Mouse (Mus musculus) C2C12 (cell line): ENCODE measurements around the gene Aqp1.

Experiments used
- CEBPB ChIP-seq: IDR thresholded peaks from one replicate; pipeline ENCODE4 v1.6.1; 2011; ENCODE audit warnings: low read depth, mild to moderate bottlenecking, control low read depth, moderate library complexity
- CTCF ChIP-seq: IDR thresholded peaks from one replicate; pipeline ENCODE4 v1.5.1; 2011; ENCODE audit not compliant: control insufficient read depth, insufficient read depth, insufficient read length
- MAX ChIP-seq: IDR thresholded peaks from one replicate; pipeline ENCODE4 v1.6.1; 2011; ENCODE audit warnings: mild to moderate bottlenecking, control low read depth
- MYOD1 ChIP-seq: IDR thresholded peaks from one replicate; pipeline ENCODE4 v1.6.1; 2011; ENCODE audit warnings: low read depth; ENCODE audit not compliant: control insufficient read depth, insufficient read length

DNA sequence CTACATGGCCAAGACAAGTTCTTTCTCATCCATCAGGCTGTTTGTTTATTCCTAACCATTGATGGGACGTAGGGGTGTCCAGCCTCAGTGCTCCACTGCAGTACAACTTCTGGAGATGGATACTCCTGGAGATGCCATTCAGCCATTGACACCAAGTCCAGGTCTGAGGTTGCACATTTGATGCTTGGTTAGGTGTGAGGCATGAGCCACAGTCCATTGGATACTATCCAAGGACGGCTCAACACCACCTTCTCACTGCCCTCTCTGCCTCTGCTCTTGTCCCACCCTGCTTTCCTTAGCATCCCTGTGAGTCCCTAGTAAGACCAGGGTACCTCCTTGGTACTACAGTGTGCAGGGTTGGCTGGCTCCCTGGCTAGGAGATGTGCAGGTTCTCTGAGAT is 36.3 kb upstream of the Aqp1 start:
- no peak for TF ChIP-seq MYOD1
- TF ChIP-seq CEBPB, result no peak
- no peak for TF ChIP-seq CTCF
- TF ChIP-seq MAX, result no peak
